Mouse (Mus musculus): ENCODE measurements around the gene Gtf2ird1. TPM values are rescaled to one million over a fixed set of nuclear protein-coding genes. Genes with fewer than 3 reads are reported as not detected.
"Not testable (repeated sequence)": the region's sequence is repeated elsewhere in the genome, so short reads cannot be mapped to it uniquely, and the experiment has no call there.

The Gtf2ird1 gene
- polyA plus RNA-seq, 1 experiment from 2014 or later: 122 TPM

DNA sequence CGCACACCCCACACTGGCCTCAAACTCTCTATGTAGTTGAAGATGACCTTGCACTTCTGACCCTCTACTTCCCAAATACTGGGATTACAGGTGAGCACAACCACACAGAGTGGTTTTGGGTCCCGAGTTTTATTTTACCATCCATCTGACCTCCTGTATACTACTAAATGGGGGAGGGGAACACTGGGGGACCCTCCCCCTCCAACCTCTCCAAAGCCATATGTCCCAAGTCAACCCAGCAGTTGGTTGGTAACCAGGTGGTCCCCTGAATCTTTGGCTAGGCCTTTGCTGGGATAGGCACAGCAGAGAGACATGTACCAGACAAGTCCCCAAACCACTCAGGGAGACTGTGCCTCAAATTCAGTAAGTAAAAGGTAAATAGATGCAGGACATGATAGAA is 855 bp upstream of the Gtf2ird1 start:
- Histone ChIP-seq H3K4me1 (peaks cover 26% of the 10 kb centered on the region), H3K27me3 (replicated peaks; ENCODE audit: low read depth, poor library complexity, severe bottlenecking) (no peaks in the 10 kb centered on the region), H3K4me3 (peak overlapping the region; percentile 86; the same call in 1 of the 2 replicates), H3K27ac (replicated peaks) (peak overlapping the region; percentile 99; the same call in 1 of the 2 replicates), H3K36me3 (replicated peaks) (peaks cover 20% of the 10 kb centered on the region), H3K9me3 (0 out of 2 replicates have a peak, but pooled peaks cover under 1% of the 10 kb centered on the region)
- 94% methylated on average over 2 of the region's 2 CpGs for WGBS
- DNase-seq (ENCODE audit: low spot score): no peak

GRCm38 (mm10) chr5:134455914-134456423 is 547 bp downstream of the Gtf2ird1 start:
- Histone ChIP-seq H3K4me1 (peaks cover 26% of the 10 kb centered on the region), H3K27me3 (replicated peaks; ENCODE audit: low read depth, poor library complexity, severe bottlenecking) (no peaks in the 10 kb centered on the region), H3K4me3 (peak overlapping the region; percentile 86), H3K36me3 (replicated peaks) (peaks cover 34% of the 10 kb centered on the region), H3K27ac (replicated peaks) (peak overlapping the region; percentile 99), H3K9me3 (peaks cover 8% of the 10 kb centered on the region; the same call in 1 of the 2 replicates)
- DNase-seq (ENCODE audit: low spot score): peak; percentile 78
- WGBS: under 1% methylated on average over 17 of the region's 17 CpGs

DNA sequence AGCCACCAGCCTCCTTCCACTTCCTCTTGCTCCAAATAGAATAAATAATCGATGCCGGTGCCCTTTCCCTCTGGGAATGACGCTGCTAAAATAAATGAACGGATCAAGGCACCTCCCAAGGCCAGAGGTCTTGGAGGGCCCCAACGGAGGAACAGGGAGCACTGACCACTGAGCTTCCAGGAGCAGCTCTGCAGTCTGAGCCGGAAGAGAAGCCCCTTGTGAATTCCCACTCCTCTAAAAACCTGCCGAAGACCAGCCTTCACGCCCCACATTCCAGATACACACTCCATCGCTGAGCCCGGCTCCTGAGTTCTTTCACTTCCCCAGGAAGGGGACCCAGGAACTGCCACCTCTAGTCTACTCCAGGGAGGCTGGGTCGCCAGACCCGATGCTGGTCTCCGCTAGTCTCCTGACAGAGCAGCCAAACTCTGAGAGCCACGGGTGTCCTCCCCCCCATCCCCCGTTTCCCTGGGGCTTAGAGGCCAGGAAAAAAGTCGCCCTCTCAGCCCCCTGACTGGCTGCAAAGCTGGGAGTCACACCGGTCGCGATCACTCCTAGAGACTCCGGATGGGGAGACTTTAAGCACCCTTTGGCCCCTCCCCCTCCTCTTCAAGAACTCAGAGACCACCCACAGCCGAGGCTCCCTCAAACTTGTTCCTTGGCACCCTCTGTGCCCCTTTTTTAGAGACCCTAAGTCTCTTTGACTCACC is 1.2 kb downstream of the Gtf2ird1 start:
- peaks cover 26% of the 10 kb centered on the region for H3K4me1 ChIP-seq
- peaks cover 41% of the 10 kb centered on the region for H3K36me3 ChIP-seq (replicated peaks)
- WGBS: 4% methylated on average over 21 of the region's 21 CpGs
- DNase-seq (ENCODE audit: low spot score): peak; percentile 70
- H3K27me3 ChIP-seq (replicated peaks; ENCODE audit: low read depth, poor library complexity, severe bottlenecking): no peaks in the 10 kb centered on the region
- peak overlapping the region; percentile 86 for H3K4me3 ChIP-seq
- H3K9me3 ChIP-seq: peaks cover 8% of the 10 kb centered on the region; the same call in 1 of the 2 replicates
- H3K27ac ChIP-seq (replicated peaks): peak overlapping the region; percentile 99

GRCm38 (mm10) chr5:134454421-134454820 is 2.1 kb downstream of the Gtf2ird1 start:
- Histone ChIP-seq H3K4me1 (peaks cover 26% of the 10 kb centered on the region), H3K27ac (replicated peaks) (peak overlapping the region; percentile 99), H3K9me3 (peaks cover 8% of the 10 kb centered on the region; the same call in 1 of the 2 replicates), H3K27me3 (replicated peaks; ENCODE audit: low read depth, poor library complexity, severe bottlenecking) (no peaks in the 10 kb centered on the region), H3K36me3 (replicated peaks) (peaks cover 49% of the 10 kb centered on the region), H3K4me3 (peak overlapping the region; percentile 86)
- no peak for DNase-seq (ENCODE audit: low spot score)
- WGBS: 51% methylated on average over 9 of the region's 9 CpGs

DNA sequence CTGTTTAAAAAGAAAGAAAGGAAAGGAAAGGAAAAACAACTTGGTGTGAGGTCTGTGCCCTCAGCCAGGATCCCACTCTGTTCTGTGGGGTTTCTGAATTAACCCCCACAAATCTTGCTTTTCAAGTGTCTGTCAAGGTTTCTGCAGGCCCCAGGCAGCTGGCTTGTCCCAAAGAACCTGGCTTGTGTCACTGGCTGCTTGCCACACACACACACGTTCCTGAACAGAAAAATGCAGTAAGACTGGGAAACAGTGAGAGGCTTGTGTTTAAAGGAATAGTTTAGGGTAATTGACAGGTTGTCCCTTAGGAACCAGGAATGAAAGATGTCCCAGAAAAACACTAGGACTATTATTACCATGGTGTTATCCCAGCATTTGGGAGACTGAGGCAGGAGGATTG is 2.9 kb downstream of the Gtf2ird1 start:
- H3K9me3 ChIP-seq: peaks cover 8% of the 10 kb centered on the region; the same call in 1 of the 2 replicates
- peaks cover 26% of the 10 kb centered on the region for H3K4me1 ChIP-seq
- 54% methylated on average over 1 of the region's 1 CpGs for WGBS
- no peak for DNase-seq (ENCODE audit: low spot score)
- H3K27ac ChIP-seq (replicated peaks): no peak overlapping the region
- peaks cover 54% of the 10 kb centered on the region for H3K36me3 ChIP-seq (replicated peaks)
- H3K4me3 ChIP-seq: peak overlapping the region; percentile 14; the same call in 1 of the 2 replicates
- H3K27me3 ChIP-seq (replicated peaks; ENCODE audit: low read depth, poor library complexity, severe bottlenecking): no peaks in the 10 kb centered on the region

DNA sequence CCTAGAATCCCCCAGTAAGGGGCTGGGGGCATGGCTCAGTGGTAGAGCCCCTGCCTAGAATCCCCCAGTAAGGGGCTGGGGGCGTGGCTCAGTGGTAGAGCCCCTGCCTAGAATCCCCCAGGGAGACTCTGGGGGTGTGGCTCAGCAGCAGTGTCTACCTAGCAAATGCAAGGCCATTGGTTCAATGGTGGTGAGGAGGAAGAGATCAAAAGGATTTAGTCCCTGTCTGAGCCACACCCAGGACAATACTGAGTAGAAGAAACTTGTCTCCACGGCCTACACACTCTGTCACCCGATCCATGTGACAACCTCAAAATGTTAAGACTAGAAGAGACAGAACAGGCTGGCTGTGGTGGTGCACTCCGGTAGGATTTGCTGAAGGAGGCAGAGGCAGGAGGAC is 9.8 kb downstream of the Gtf2ird1 start:
- H3K9me3 ChIP-seq: peaks cover 19% of the 10 kb centered on the region
- H3K36me3 ChIP-seq (replicated peaks): peaks cover 91% of the 10 kb centered on the region
- not testable (repeated sequence) for DNase-seq (ENCODE audit: low spot score); H3K27me3 ChIP-seq (replicated peaks; ENCODE audit: low read depth, poor library complexity, severe bottlenecking); H3K27ac ChIP-seq (replicated peaks); H3K4me3 ChIP-seq
- WGBS: 94% methylated on average over 4 of the region's 4 CpGs
- peaks cover 25% of the 10 kb centered on the region for H3K4me1 ChIP-seq

- H3K4me1 ChIP-seq: peaks cover 25% of the 10 kb centered on the region
- H3K9me3 ChIP-seq: peaks cover 22% of the 10 kb centered on the region
- H3K36me3 ChIP-seq (replicated peaks): peaks cover 91% of the 10 kb centered on the region
- H3K4me3 ChIP-seq: peak overlapping the region; percentile 28; the same call in 1 of the 2 replicates
- DNase-seq (ENCODE audit: low spot score): peak; percentile 54
- peak overlapping the region; percentile 48 for H3K27ac ChIP-seq (replicated peaks)
- whole genome bisulfite sequencing: 61% methylated on average over 10 of the region's 10 CpGs
- no peaks in the 10 kb centered on the region for H3K27me3 ChIP-seq (replicated peaks; ENCODE audit: low read depth, poor library complexity, severe bottlenecking)
Measured at GRCm38 (mm10) chr5:134445895-134446294, 10.6 kb downstream of the Gtf2ird1 start.

DNA sequence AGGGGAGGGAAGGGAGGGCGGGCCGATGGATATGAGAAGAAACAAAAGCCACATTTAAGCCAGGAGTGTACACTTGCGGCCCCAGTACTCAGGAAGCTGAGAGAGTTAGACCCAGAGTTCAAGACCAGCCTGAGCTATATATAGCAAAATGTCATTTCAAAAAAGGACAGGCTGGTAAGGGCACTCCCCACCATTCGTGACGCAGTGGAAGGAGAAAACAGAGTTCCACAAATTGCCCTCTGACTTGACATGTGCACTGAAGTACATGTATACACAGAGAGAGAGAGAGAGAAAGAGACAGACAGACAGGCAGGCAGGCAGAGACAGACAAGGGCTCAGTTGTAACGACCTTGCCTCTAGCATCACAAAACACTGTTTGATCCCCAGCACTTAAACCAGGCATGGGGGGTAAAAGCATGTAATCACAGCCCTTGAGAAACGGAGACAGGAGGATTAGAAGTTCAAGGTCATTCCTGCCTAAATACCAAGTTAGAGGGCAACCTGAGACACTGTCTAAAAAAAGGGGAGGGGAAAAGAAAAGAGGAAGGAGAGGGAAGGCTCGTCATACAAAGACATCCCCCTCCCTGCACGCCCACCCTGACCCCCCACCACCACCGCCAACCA is 11.2 kb downstream of the Gtf2ird1 start:
- peaks cover 22% of the 10 kb centered on the region for H3K9me3 ChIP-seq

DNA sequence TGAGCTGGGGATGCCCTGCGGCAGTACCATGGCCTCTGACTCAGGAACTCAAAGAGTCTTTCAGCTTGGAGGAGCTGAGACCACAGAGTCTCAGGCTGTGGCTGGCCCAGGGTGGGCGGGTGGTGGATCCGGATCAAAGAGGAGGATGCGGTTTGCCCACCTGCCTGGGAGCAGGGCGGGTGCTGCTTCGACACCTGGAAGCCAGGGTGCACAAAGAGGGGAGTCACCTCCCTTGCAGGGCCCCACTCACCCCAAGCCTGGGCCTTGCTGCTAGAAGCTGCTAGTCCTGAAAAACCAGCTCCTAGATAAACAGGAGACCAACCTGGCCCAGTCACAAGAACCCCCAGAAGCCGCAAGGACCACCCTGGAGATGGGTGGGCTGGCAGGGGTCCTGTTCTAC is 12.0 kb downstream of the Gtf2ird1 start:
- Histone ChIP-seq H3K27ac (replicated peaks) (peak overlapping the region; percentile 54; the same call in 1 of the 2 replicates), H3K9me3 (peaks cover 22% of the 10 kb centered on the region), H3K36me3 (replicated peaks) (peaks cover 91% of the 10 kb centered on the region), H3K4me1 (peaks cover 29% of the 10 kb centered on the region), H3K27me3 (replicated peaks; ENCODE audit: low read depth, poor library complexity, severe bottlenecking) (no peaks in the 10 kb centered on the region), H3K4me3 (no peak overlapping the region)
- 93% methylated on average over 7 of the region's 7 CpGs for WGBS
- DNase-seq (ENCODE audit: low spot score): no peak

More for the DNA sequence above, 11.2 kb downstream of the Gtf2ird1 start:
- H3K4me1 ChIP-seq: peaks cover 25% of the 10 kb centered on the region
- no peaks in the 10 kb centered on the region for H3K27me3 ChIP-seq (replicated peaks; ENCODE audit: low read depth, poor library complexity, severe bottlenecking)
- no peak for DNase-seq (ENCODE audit: low spot score)
- no peak overlapping the region for H3K4me3 ChIP-seq
- 66% methylated on average over 10 of the region's 10 CpGs for WGBS
- H3K27ac ChIP-seq (replicated peaks): peak overlapping the region; percentile 54
- peaks cover 91% of the 10 kb centered on the region for H3K36me3 ChIP-seq (replicated peaks)

- Histone ChIP-seq H3K9me3 (peaks cover 22% of the 10 kb centered on the region), H3K36me3 (replicated peaks) (peaks cover 96% of the 10 kb centered on the region), H3K4me1 (peaks cover 35% of the 10 kb centered on the region), H3K27ac (replicated peaks) (no peak overlapping the region), H3K27me3 (replicated peaks; ENCODE audit: low read depth, poor library complexity, severe bottlenecking) (no peaks in the 10 kb centered on the region), H3K4me3 (no peak overlapping the region)
- no peak for DNase-seq (ENCODE audit: low spot score)
- 90% methylated on average over 3 of the region's 3 CpGs for WGBS
Measured at GRCm38 (mm10) chr5:134442066-134442465, 14.4 kb downstream of the Gtf2ird1 start.

DNA sequence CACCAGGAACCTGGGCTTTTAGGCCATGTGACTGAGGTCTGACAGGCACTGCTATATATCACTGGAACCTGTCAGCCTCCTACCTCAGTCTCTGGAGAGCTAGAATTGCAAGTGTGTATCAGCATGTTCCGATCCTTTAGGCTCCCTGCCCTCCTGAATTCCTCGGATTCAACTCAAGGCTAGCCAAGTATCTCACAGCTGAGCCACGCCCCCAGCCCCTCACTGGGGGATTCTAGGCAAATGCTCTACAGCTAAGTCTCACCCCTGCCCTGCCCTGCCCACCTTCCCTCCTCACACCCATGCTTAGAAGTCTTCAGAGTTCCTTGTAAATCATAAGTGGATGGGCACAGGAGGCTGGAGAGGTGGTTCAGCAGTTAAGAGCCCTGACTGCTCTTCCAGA is 15.4 kb downstream of the Gtf2ird1 start:
- Histone ChIP-seq H3K9me3 (peaks cover 22% of the 10 kb centered on the region), H3K36me3 (replicated peaks) (peaks cover 94% of the 10 kb centered on the region), H3K27ac (replicated peaks) (no peak overlapping the region), H3K27me3 (replicated peaks; ENCODE audit: low read depth, poor library complexity, severe bottlenecking) (no peaks in the 10 kb centered on the region), H3K4me3 (no peak overlapping the region), H3K4me1 (peaks cover 39% of the 10 kb centered on the region)
- 81% methylated on average over 3 of the region's 3 CpGs for WGBS
- DNase-seq (ENCODE audit: low spot score): no peak

GRCm38 (mm10) chr5:134440098-134440497 is 16.4 kb downstream of the Gtf2ird1 start:
- H3K4me1 ChIP-seq: peaks cover 37% of the 10 kb centered on the region
- no peak overlapping the region for H3K27ac ChIP-seq (replicated peaks)
- no peak for DNase-seq (ENCODE audit: low spot score)
- no peaks in the 10 kb centered on the region for H3K27me3 ChIP-seq (replicated peaks; ENCODE audit: low read depth, poor library complexity, severe bottlenecking)
- peaks cover 22% of the 10 kb centered on the region for H3K9me3 ChIP-seq
- H3K4me3 ChIP-seq: no peak overlapping the region
- 89% methylated on average over 12 of the region's 12 CpGs for WGBS
- peaks cover 94% of the 10 kb centered on the region for H3K36me3 ChIP-seq (replicated peaks)
